1 mouse cellular context compared by ENCODE assay signal in the genomic region with DNA sequence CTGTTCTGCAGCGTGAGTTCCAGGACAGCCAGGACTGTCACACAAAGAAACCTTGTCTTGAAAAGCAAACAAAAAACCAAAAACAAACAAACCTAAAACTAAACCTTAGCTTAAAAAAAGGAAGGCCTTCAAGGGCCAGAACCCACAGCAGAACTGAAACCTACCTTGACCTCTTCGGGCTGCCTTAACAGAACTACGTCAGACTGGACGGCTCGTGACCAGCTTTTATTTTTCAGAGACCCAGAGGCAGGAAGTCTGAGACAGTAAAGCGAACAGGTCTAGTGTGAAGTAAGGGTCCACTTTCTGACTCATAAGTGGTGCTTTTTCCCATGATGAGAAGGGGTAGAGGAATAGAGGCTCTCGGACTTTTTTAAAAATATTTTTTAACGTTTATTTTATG.
TF ChIP-seq lines count a peak whose summit lies in the region.

No protein-coding gene starts in this region.

TF ChIP-seq in CH12.LX, 34 proteins besides CTCF, POLR2A, EP300 and RAD21 (continued from another document):
- TF ChIP-seq JUN (IDR thresholded peaks at IDR 0.05; ENCODE audit: insufficient read depth, low read depth, low read length) = no peak
- TF ChIP-seq MAFK (IDR thresholded peaks at IDR 0.05; ENCODE audit: insufficient replicate concordance, low read length) = no peak
- no peak for TF ChIP-seq CHD1 (IDR thresholded peaks at IDR 0.05; ENCODE audit: low read depth, low read length)
- TF ChIP-seq ZNF384 (IDR thresholded peaks at IDR 0.05; ENCODE audit: low read depth, low read length) = no peak
- no peak for TF ChIP-seq JUND (conservative IDR thresholded peaks at IDR 0.05; ENCODE audit: low read depth, low read length)
- no peak for TF ChIP-seq CHD2 (IDR thresholded peaks at IDR 0.05; ENCODE audit: low read length)
- no peak for TF ChIP-seq ZC3H11A (IDR thresholded peaks at IDR 0.05; ENCODE audit: low read depth, low read length)
- no peak for TF ChIP-seq RCOR1 (conservative IDR thresholded peaks at IDR 0.05; ENCODE audit: low read depth, low read length)
- no peak for TF ChIP-seq MXI1 (IDR thresholded peaks at IDR 0.05; ENCODE audit: low read depth, low read length)
- no peak for TF ChIP-seq KAT2A (IDR thresholded peaks at IDR 0.05; ENCODE audit: insufficient replicate concordance, low read length)
- TF ChIP-seq USF1 (IDR thresholded peaks at IDR 0.05; ENCODE audit: low read depth, low read length) = peak; percentile 16
- TF ChIP-seq IRF4 (IDR thresholded peaks at IDR 0.05; ENCODE audit: low read depth, low read length) = peak; percentile 81
- TF ChIP-seq SIN3A (IDR thresholded peaks at IDR 0.05; ENCODE audit: low read length) = no peak
- TF ChIP-seq GABPA (IDR thresholded peaks at IDR 0.05; ENCODE audit: insufficient replicate concordance, low read depth, low read length) = no peak
- TF ChIP-seq UBTF (IDR thresholded peaks at IDR 0.05; ENCODE audit: low read depth, low read length) = no peak
- TF ChIP-seq ELF1 (IDR thresholded peaks at IDR 0.05; ENCODE audit: low read depth, low read length) = peak; percentile 58; the same call in 1 of the 2 replicates
- no peak for TF ChIP-seq ETS1 (conservative IDR thresholded peaks at IDR 0.05; ENCODE audit: low read depth, low read length)
- TF ChIP-seq ZMIZ1 (IDR thresholded peaks at IDR 0.05; ENCODE audit: low read depth, low read length) = no peak
- TF ChIP-seq NELFE (IDR thresholded peaks at IDR 0.05; ENCODE audit: low read depth, low read length) = no peak
- no peak for TF ChIP-seq POLR2AphosphoS2 (IDR thresholded peaks at IDR 0.05; ENCODE audit: low read depth, low read length)
- no peak for TF ChIP-seq MEF2A (IDR thresholded peaks at IDR 0.05; ENCODE audit: borderline replicate concordance, low read depth, low read length)
- TF ChIP-seq USF2 (conservative IDR thresholded peaks at IDR 0.05; ENCODE audit: low read depth, low read length) = no peak
